Mouse (Mus musculus) lung, adult 2 months (tissue): ENCODE measurements around the gene Ndufa4l2. TPM values are rescaled to one million over a fixed set of nuclear protein-coding genes. Genes with fewer than 3 reads are reported as not detected.

Experiments used
- DNase-seq: peaks from one replicate; pipeline ENCODE4 v3.0.0; 2022
- H3K4me1 ChIP-seq: fragments of 200-500 bp; 2 replicates; pipeline ENCODE4 v1.6.1; 2011; ENCODE audit warnings: low read length; ENCODE audit not compliant: control insufficient read depth, insufficient read depth
- H3K4me3 ChIP-seq: fragments of 200-500 bp; replicated peaks from 2 replicates; pipeline ENCODE3; 2011; ENCODE audit warnings: low read depth, mild to moderate bottlenecking, control low read depth, low read length; ENCODE audit errors: extremely low read depth
- CTCF ChIP-seq: fragments of 200-500 bp; IDR thresholded peaks from 2 replicates; pipeline ENCODE4 v1.5.1; 2011; ENCODE audit warnings: mild to moderate bottlenecking, low read length, control low read depth; ENCODE audit not compliant: insufficient read depth
- POLR2A ChIP-seq: fragments of 200-500 bp; IDR thresholded peaks from 2 replicates; pipeline ENCODE4 v1.6.1; 2011; ENCODE audit warnings: low read depth, mild to moderate bottlenecking, control low read depth, low read length, borderline replicate concordance; ENCODE audit errors: extremely low read depth
- WGBS: fragments of 180-500 bp; shearing (Covaris S2); methylation state at CpG from one replicate; pipeline ENCODE4 v1.1.7; 2018; 5-methylcytosine and 5-hydroxymethylcytosine counted together
- polyA plus RNA-seq: library from polyadenylated mRNA; depleted of rRNA; stranded (reverse); fragments of >200 nt; gene quantifications from 2 replicates; pipeline ENCODE4 v1.2.3, GENCODE M21; 2012

The Ndufa4l2 gene
- polyA plus RNA-seq, 1 experiment, result 124 TPM

DNA sequence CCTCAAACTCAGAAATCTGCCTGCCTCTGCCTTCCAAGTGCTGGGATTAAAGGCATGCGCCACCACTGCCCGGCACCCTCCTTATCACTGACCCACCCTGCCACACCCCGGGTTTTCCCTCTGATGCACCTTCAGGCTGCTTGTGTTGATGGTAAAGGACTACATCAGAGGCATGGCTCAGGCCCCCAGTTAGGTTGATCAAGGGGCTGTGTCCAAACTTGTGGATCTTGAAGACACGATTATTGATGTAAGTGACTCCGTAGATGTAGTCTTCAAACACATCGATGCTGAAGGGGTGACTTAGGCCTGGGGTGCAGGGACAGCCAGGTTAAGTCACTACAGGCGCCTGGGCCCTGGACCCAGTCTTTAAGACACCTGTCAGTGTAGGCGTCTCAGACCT, 26.7 kb downstream of the Ndufa4l2 start:
- no peak for DNase-seq
- 91% methylated on average over 8 of the region's 8 CpGs for WGBS
- H3K4me3 ChIP-seq, result no peak overlapping the region
- TF ChIP-seq POLR2A (no peak), CTCF (no peak)
- H3K4me1 ChIP-seq, result no peaks in the 10 kb centered on the region

DNA sequence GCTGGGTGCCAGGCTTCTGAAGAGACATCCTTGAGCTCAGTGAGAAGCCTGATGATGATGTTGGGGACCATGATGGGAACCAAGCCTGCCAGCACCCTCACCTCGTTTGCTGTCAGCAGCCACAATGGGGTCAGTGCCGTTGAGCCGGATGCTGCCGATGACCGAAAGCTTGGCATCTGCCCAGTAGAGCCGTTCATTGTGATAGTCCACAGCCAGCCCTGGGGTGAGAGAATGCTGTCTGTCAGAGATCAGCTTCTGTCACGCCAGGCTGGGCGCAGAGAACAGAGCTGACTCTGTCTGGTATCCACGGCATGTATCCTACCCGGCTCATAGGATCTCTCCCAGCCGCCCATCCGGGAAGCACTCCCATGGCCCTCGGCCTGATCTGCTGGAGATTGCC, 27.3 kb downstream of the Ndufa4l2 start:
- DNase-seq, result no peak
- no peak for TF ChIP-seq POLR2A
- TF ChIP-seq CTCF, result no peak
- 69% methylated on average over 13 of the region's 13 CpGs for WGBS
- Histone ChIP-seq H3K4me3 (no peak overlapping the region), H3K4me1 (no peaks in the 10 kb centered on the region)

DNA sequence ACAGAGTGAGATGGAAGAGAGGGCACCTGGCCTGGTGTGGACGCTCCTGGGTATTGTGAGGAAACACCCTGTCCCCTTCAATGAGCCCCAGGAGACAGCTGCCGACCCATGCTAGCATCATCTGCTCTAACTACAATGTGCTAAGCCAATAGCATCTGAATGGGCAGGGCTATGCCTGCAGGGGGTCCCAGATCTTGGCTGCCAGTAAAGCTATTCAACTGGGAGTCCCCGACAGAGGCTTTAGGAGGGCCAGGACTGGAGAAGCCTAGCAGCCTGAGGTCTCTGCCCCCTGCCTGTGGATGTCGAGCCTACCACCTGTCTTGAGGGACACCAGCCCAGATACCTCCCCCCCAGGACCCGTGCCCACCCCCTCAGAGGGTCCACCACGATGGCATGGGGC, 28.0 kb downstream of the Ndufa4l2 start:
- WGBS, result 68% methylated on average over 6 of the region's 6 CpGs
- Histone ChIP-seq H3K4me3 (no peak overlapping the region), H3K4me1 (no peaks in the 10 kb centered on the region)
- DNase-seq, result no peak
- TF ChIP-seq CTCF (no peak), POLR2A (no peak)

DNA sequence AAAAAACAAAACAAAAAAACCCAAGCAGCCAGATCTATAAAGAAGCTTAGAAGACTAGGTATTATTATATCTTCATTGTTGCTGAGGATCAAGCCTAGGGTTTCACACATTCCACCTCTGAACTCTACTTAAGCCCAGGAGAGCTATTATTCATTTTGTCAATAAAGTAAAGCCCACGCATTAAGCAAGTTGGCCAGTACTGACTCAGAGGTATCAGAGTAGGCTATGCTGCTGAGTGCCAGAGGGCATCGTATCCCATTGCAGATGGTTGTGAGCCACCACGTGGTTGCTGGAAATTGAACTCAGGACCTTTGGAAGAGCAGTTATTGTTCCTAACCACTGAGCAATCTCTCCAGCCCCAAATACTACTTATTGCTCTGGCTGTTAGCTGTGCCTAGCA, 29.1 kb downstream of the Ndufa4l2 start:
- TF ChIP-seq POLR2A (no peak), CTCF (no peak)
- Histone ChIP-seq H3K4me1 (no peaks in the 10 kb centered on the region), H3K4me3 (no peak overlapping the region)
- 73% methylated on average over 3 of the region's 3 CpGs for WGBS
- DNase-seq, result no peak

DNA sequence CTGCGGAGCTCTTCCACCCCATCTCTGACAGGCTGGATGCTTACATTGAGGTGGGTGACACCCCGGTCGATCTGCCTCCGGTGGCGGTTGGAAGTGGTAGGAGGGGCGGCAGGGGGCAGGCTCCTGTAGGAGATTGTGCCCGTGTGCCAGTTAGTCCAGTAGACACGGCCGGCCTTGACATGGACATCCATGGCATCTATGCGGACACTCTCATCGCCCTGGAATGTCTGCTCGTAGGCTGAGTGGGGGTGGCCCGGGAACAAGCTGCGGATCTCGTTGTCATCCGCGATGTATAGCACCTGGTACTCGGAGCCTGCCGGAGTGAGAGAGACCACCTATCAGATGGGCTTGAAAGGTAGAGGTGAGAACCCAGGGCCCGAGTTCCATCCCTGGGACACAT, 29.6 kb downstream of the Ndufa4l2 start:
- DNase-seq, result no peak
- Histone ChIP-seq H3K4me3 (no peak overlapping the region), H3K4me1 (no peaks in the 10 kb centered on the region)
- 85% methylated on average over 20 of the region's 20 CpGs for WGBS
- TF ChIP-seq POLR2A (no peak), CTCF (no peak)

DNA sequence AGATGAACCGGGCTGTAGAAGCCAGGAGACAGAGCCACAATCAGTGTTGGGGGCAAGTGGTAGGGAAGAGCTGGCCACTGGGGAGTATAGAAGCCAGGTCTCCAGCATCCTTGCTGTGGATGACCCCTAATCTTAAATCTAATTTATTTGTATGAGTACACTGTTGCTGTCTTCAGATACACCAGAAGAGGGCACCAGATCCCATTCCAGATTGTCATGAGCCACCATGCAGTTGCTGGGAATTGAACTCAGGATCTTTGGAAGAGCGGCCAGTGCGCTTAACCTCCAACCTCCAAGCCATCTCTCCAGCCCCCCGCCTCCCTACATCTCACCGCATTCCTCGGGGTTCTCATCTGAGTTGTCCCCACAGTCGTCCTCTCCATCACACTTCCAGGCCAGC, 31.7 kb downstream of the Ndufa4l2 start:
- H3K4me1 ChIP-seq, result no peaks in the 10 kb centered on the region
- TF ChIP-seq CTCF (no peak), POLR2A (no peak)
- H3K4me3 ChIP-seq, result no peak overlapping the region
- 88% methylated on average over 7 of the region's 7 CpGs for WGBS
- DNase-seq, result no peak

DNA sequence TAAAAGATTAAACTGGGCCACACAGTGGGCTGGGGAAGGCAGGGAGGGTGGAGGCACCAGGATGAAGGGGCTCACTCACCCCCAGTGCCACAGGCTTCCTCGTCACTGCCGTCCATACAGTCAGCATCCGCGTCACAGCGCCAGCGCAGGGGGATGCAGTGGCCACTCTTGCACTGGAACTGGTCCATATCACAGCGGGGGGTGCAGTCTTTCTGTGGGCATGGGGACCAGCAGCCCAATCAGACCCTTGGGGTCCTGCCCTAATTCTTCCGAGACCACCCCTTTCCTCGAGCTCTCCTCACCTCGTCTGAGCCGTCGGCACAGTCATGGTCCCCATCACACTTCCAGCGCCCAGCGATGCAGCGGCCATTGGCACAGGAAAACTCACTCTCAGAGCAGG, 33.5 kb downstream of the Ndufa4l2 start:
- TF ChIP-seq POLR2A, result no peak
- TF ChIP-seq CTCF, result no peak
- no peak for DNase-seq
- Histone ChIP-seq H3K4me1 (no peaks in the 10 kb centered on the region), H3K4me3 (no peak overlapping the region)
- 93% methylated on average over 15 of the region's 15 CpGs for WGBS

DNA sequence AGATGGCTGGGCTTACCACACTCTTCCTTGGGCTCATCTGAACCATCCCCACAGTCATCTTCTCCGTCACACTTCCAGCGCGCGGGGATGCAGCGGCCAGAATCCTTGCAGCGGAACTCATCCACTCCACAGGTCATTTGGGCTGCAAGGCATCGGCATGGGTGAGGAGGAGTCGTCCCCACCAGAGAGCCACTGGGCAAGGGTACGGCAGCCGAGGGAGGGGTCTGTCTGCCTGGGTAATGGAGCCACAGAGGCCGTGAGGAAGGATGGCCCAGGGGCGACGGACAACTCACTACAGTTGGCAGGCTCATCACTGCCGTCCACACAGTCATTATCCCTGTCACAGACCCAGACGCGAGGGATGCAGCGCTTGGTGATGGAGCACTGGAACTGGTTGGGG, 35.1 kb downstream of the Ndufa4l2 start:
- no peak for DNase-seq
- no peak overlapping the region for H3K4me3 ChIP-seq
- WGBS, result 86% methylated on average over 17 of the region's 17 CpGs
- no peak for TF ChIP-seq CTCF
- TF ChIP-seq POLR2A, result no peak
- H3K4me1 ChIP-seq, result no peaks in the 10 kb centered on the region

DNA sequence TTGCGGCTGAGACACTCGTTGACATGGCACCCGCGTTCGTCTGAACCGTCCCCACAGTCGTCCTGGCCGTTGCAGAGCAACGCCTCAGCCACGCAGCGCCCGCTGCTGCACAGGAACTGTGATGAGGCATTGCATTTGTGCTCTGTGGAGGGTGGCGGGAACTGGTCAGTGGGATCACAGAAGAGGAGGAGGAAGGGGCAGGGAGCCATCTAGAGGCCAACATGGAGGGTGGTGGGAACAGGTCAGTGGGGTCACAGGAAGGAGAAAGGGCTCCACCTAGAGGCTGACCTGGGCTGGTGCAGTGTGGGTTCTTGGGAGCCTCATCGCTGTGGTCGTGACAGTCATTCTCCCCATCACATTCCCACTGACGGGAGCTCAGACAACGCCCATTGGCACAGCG, 40.9 kb downstream of the Ndufa4l2 start:
- no peak overlapping the region for H3K4me3 ChIP-seq
- DNase-seq, result no peak
- 77% methylated on average over 18 of the region's 18 CpGs for WGBS
- TF ChIP-seq POLR2A, result no peak
- TF ChIP-seq CTCF, result peak; percentile 69
- H3K4me1 ChIP-seq, result no peaks in the 10 kb centered on the region

DNA sequence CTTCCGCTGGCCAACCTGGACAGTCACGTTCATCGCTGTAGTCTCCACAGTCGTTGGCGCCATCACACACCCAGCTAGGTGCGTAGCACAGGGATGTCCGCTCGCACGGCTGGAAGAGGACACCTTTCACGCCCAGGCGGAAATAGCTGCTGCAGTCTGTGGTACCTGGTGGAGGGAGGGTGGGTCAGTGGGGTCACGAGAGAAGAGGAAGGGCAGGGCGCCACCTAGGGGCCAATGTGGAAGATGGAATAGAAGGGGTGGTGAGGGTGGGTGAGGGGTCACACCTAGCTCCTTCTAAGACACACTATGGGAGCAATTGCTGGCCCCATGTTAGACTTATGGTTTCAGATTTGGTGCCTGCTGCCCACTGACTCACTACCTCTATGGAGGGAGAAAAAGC, 42.6 kb downstream of the Ndufa4l2 start:
- WGBS, result 89% methylated on average over 13 of the region's 13 CpGs
- Histone ChIP-seq H3K4me3 (no peak overlapping the region), H3K4me1 (no peaks in the 10 kb centered on the region)
- DNase-seq, result no peak
- TF ChIP-seq POLR2A, result no peak
- 0 out of 2 replicates have a peak, but pooled peaks have one; percentile 7 for TF ChIP-seq CTCF

DNA sequence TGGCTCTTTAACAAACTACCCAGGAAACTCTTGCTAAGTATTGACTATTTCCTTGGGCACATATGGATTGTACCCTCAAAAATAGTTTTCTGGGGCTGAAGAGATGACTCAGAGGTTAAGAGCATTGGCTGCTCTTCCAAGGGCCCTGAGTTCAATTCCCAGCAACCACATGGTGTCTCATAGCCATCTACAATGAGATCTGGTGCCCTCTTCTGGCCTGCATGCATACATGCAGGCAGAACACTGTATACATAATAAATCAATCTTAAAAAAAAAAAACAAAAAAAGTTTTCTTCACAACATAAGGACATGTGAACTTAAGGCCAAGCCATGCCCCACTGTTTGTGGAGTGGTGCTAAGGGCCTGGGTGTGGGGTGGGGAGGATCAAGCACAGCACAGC, 46.4 kb downstream of the Ndufa4l2 start:
- DNase-seq, result no peak
- TF ChIP-seq CTCF (no peak), POLR2A (no peak)
- Histone ChIP-seq H3K4me3 (no peak overlapping the region), H3K4me1 (no peaks in the 10 kb centered on the region)

DNA sequence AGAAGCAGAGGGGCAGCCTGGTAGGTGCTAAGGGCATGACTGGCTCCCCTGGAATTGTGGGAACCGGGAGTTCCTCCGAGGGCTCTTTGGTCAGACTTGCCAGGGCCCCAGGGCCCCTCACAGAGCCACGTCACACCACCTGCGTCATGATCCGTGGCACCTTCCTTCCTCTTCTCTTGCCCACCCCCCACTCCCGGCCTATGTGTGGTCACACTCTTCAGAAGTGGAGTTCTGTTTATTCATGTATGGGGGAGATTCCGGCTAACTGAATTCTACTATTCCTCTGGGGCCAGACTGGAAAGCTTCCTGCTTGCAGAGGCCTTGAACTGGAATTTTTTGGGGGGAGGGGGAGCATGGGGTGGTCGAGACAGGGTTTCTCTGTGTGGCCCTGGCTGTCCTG, 49.1 kb downstream of the Ndufa4l2 start:
- Histone ChIP-seq H3K4me3 (no peak overlapping the region), H3K4me1 (no peaks in the 10 kb centered on the region)
- WGBS, result 40% methylated on average over 8 of the region's 8 CpGs
- TF ChIP-seq POLR2A (no peak), CTCF (no peak)
- DNase-seq, result no peak
